Mouse (Mus musculus): ENCODE measurements at regions not wholly inside any gene's neighbourhood (a gene's known extent, or its start where the extent isn't known, plus 50 kb on each side); places are given as distances from the start of the nearest gene placed in this dataset.

GRCm38 (mm10) chr14:97448617-97449016 lies 720.9 kb downstream of the Dach1 start:
- no peak for DNase-seq (ENCODE audit: extremely low spot score in 1 of 2, low spot score in 1 of 2)

- DNase-seq (ENCODE audit: extremely low spot score in 1 of 2, low spot score in 1 of 2), result no peak
Observed at GRCm38 (mm10) chr14:97446793-97447192, 722.8 kb downstream of the Dach1 start.

GRCm38 (mm10) chr14:97440326-97440725 lies 729.2 kb downstream of the Dach1 start:
- DNase-seq (ENCODE audit: extremely low spot score in 1 of 2, low spot score in 1 of 2), result peak in 1 of 2 experiments; percentile 7

GRCm38 (mm10) chr14:97435453-97436233 lies 733.9 kb downstream of the Dach1 start:
- peak in 1 of 2 experiments; percentile 3 for DNase-seq (ENCODE audit: extremely low spot score in 1 of 2, low spot score in 1 of 2)

- no peak for DNase-seq (ENCODE audit: extremely low spot score in 1 of 2, low spot score in 1 of 2)
Observed at GRCm38 (mm10) chr14:97431221-97431620, 738.3 kb downstream of the Dach1 start.

GRCm38 (mm10) chr14:97403176-97403795 lies 766.3 kb downstream of the Dach1 start:
- DNase-seq (ENCODE audit: extremely low spot score in 1 of 2, low spot score in 1 of 2), result no peak

- DNase-seq (ENCODE audit: extremely low spot score in 1 of 2, low spot score in 1 of 2), result no peak
Observed at GRCm38 (mm10) chr14:97396385-97396784, 773.2 kb downstream of the Dach1 start.

- no peak for DNase-seq (ENCODE audit: extremely low spot score in 1 of 2, low spot score in 1 of 2)
Observed at GRCm38 (mm10) chr14:97395750-97396377, 773.7 kb downstream of the Dach1 start.

GRCm38 (mm10) chr14:97389005-97389404 lies 780.6 kb downstream of the Dach1 start:
- DNase-seq (ENCODE audit: extremely low spot score in 1 of 2, low spot score in 1 of 2), result no peak

GRCm38 (mm10) chr14:97380131-97380530 lies 789.4 kb downstream of the Dach1 start:
- no peak for DNase-seq (ENCODE audit: extremely low spot score in 1 of 2, low spot score in 1 of 2)

- DNase-seq (ENCODE audit: extremely low spot score in 1 of 2, low spot score in 1 of 2), result peak in 1 of 2 experiments; percentile 28
Observed at GRCm38 (mm10) chr14:97356915-97357314, 812.6 kb downstream of the Dach1 start.

GRCm38 (mm10) chr14:97347970-97348369 lies 821.6 kb downstream of the Dach1 start:
- no peak for DNase-seq (ENCODE audit: extremely low spot score in 1 of 2, low spot score in 1 of 2)

- peak in 1 of 2 experiments; percentile 76 for DNase-seq (ENCODE audit: extremely low spot score in 1 of 2, low spot score in 1 of 2)
Observed at GRCm38 (mm10) chr14:97331388-97331787, 812.5 kb upstream of the Klhl1 start.

GRCm38 (mm10) chr14:97329979-97330378 lies 811.1 kb upstream of the Klhl1 start:
- no peak for DNase-seq (ENCODE audit: extremely low spot score in 1 of 2, low spot score in 1 of 2)

- no peak for DNase-seq (ENCODE audit: extremely low spot score in 1 of 2, low spot score in 1 of 2)
Observed at GRCm38 (mm10) chr14:97293109-97293508, 774.2 kb upstream of the Klhl1 start.

GRCm38 (mm10) chr14:97287447-97287846 lies 768.5 kb upstream of the Klhl1 start:
- no peak for DNase-seq (ENCODE audit: extremely low spot score in 1 of 2, low spot score in 1 of 2)

- DNase-seq (ENCODE audit: extremely low spot score in 1 of 2, low spot score in 1 of 2), result no peak
Observed at GRCm38 (mm10) chr14:97258461-97258860, 739.6 kb upstream of the Klhl1 start.

Measured in frontal cortex, adult 2 months (tissue).